Mouse (Mus musculus) liver, embryonic 13.5 days (tissue): ENCODE results near the gene Ikzf5. TPM values are rescaled to one million over a fixed set of nuclear protein-coding genes. Genes with fewer than 3 reads are reported as not detected.
"Not testable (repeated sequence)": the region's sequence is repeated elsewhere in the genome, so short reads cannot be mapped to it uniquely, and the experiment has no call there.

ENCODE experiments used
- ATAC-seq: fragments of 200-750 bp; cut with Nextera tagmentation; 2 replicates; pipeline ENCODE4 v1.8.0; 2017; ENCODE audit warnings: low read depth, mild to moderate bottlenecking, moderate number of reproducible peaks, moderate library complexity
- DNase-seq: peaks from one replicate; pipeline ENCODE4 v3.0.0; 2022
- H3K27ac ChIP-seq: fragments of 300-500 bp; sonication (generic); 2 replicates; pipeline ENCODE4 v1.5.1; 2015; ENCODE audit warnings: moderate library complexity, mild to moderate bottlenecking, inconsistent platforms
- H3K27me3 ChIP-seq: fragments of 300-500 bp; sonication (generic); 2 replicates; pipeline ENCODE4 v1.6.1; 2015; ENCODE audit warnings: mild to moderate bottlenecking, inconsistent platforms
- H3K36me3 ChIP-seq: fragments of 300-500 bp; sonication (generic); 2 replicates; pipeline ENCODE4 v1.6.1; 2015; ENCODE audit warnings: mild to moderate bottlenecking, inconsistent platforms
- H3K4me1 ChIP-seq: fragments of 300-500 bp; sonication (generic); replicated peaks from 2 replicates; pipeline ENCODE4 v1.6.1; 2015; ENCODE audit warnings: inconsistent platforms
- H3K4me2 ChIP-seq: fragments of 300-500 bp; sonication (generic); 2 replicates; pipeline ENCODE4 v1.6.1; 2015; ENCODE audit warnings: inconsistent platforms, mild to moderate bottlenecking, moderate library complexity
- H3K4me3 ChIP-seq: fragments of 300-500 bp; sonication (generic); replicated peaks from 2 replicates; pipeline ENCODE4 v1.5.1; 2015; ENCODE audit warnings: mild to moderate bottlenecking, inconsistent platforms
- H3K9ac ChIP-seq: fragments of 300-500 bp; sonication (generic); 2 replicates; pipeline ENCODE4 v1.6.1; 2015; ENCODE audit warnings: mild to moderate bottlenecking, inconsistent platforms
- H3K9me3 ChIP-seq: fragments of 300-500 bp; sonication (generic); replicated peaks from 2 replicates; pipeline ENCODE4 v1.6.1; 2016; ENCODE audit warnings: inconsistent platforms
- WGBS: fragments of 180-500 bp; shearing (Covaris S2); methylation state at CpG from one replicate; pipeline ENCODE4 v1.1.7; 2015; ENCODE audit not compliant: insufficient replicate concordance; 5-methylcytosine and 5-hydroxymethylcytosine counted together
- polyA plus RNA-seq: library from polyadenylated mRNA; unstranded; fragments of >200 nt; fragmentation: Nextera tagmentation; extraction: Ambion mirVana; gene quantifications from 2 replicates; pipeline ENCODE4 v1.2.1, GENCODE M21; 2015

Ikzf5 gene
- polyA plus RNA-seq, 1 experiment from 2014 or later, result 11.0 TPM

DNA sequence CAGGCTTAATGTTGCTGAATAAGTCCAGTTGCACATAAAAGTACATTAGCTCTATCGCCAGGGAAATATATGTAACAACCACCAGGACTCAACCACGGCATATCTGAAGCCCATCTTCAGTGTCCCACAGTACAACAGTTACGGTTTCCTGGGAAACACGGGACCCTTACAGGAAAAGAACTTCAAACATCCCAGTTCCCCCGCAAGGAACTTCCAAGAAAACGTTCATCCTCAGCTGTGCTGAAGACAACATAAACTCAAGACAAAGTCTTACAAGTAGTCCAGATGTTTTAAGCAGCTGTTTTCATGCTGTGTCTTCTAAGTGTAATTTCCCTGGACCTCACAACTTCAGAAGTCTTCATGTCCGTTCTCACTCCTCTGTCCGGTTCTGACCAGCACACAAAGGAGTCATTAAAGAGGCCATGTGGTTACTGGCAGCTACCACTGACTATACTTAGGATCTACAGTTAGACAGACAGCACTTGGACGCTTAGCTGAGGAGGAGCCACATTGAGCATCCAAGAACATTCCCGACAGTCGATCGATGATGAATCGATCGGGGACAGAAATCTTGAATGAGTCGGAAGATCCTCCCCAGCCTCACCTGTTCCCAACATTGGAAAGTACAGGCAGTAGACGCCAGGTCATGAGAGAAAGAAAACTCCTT is 867 bp downstream of the Ikzf5 start:
- Histone ChIP-seq H3K36me3 (peaks cover 3% of the 10 kb centered on the region; the same call in 1 of the 2 replicates), H3K27ac (peak overlapping the region; percentile 86), H3K27me3 (no peaks in the 10 kb centered on the region), H3K9me3 (no peaks in the 10 kb centered on the region), H3K9ac (peak overlapping the region; percentile 98), H3K4me3 (peak overlapping the region; percentile 99), H3K4me2 (peak overlapping the region; percentile 95), H3K4me1 (peaks cover 32% of the 10 kb centered on the region)
- 6% methylated on average over 16 of the region's 16 CpGs for WGBS
- ATAC-seq (no peak), DNase-seq (no peak)

DNA sequence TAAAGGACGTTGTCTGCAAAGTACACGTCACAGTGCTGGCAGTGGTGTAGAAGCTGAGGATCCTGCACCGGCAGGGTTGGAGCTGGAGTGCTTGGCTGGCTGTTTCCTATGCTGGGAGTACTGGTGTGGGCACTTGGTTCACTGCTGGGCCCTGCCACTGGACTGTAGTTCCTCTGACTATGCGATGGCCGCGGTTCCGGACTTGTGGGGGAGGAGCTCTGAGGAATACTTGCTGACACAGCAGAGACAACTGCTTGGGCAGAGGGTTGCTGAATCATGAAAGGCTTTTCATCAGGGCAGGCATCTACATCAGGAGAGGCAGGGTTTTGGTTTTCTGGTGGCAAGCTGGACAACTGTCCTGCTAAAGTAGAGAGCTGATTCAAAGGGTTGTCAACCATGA is 18.6 kb downstream of the Ikzf5 start:
- not testable (repeated sequence) for H3K27me3 ChIP-seq, DNase-seq, H3K4me3 ChIP-seq, H3K9ac ChIP-seq, H3K9me3 ChIP-seq, ATAC-seq, H3K4me1 ChIP-seq, H3K27ac ChIP-seq, H3K4me2 ChIP-seq
- peaks cover 53% of the 10 kb centered on the region for H3K36me3 ChIP-seq
- WGBS, result 92% methylated on average over 7 of the region's 7 CpGs

DNA sequence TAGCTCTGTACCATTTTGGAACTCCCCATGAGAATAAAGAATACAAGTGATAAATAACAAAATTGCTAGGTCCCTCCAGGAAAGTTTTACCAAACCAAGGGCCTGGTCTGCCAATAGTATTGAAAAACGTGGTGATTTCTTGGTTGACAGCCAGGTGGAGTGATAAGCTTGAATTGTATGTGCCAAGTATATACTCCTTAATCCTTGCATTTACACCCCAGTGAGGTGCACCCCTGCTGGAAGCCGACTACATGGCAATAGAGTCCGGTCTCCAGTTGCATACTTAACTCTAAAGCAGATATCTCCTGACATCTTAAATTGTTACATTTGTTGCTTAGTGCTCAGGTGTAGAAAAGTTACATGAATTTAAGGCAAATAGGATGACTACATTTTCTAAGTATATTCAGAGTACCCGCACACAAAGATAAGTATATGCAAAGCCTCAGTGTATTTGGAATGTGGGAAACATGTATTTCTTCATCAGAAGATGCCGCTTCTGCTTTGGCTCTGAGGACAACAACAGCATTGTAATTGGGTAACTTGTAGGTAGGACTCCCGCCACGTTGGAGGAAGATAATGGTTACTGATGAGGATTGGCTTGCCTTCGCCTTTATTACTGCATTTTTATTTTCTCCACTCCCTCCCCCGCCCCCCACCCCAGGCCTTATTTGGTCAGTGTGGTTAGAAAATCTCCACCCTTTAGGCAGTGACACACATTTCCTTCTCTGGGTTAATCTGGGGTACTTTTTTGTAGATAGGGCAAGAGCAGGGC is 38.3 kb downstream of the Ikzf5 start:
- H3K9me3 ChIP-seq, result no peaks in the 10 kb centered on the region
- peak overlapping the region; percentile 79 for H3K4me3 ChIP-seq
- 0 out of 2 replicates have a peak, but pooled peaks cover 3% of the 10 kb centered on the region for H3K27me3 ChIP-seq
- WGBS, result 34% methylated on average over 9 of the region's 9 CpGs
- H3K4me2 ChIP-seq, result peak overlapping the region; percentile 88
- no peak for ATAC-seq
- peaks cover 24% of the 10 kb centered on the region for H3K4me1 ChIP-seq
- H3K9ac ChIP-seq, result peak overlapping the region; percentile 89
- peak overlapping the region; percentile 94 for H3K27ac ChIP-seq
- DNase-seq, result peak; percentile 15
- peaks cover 6% of the 10 kb centered on the region for H3K36me3 ChIP-seq

DNA sequence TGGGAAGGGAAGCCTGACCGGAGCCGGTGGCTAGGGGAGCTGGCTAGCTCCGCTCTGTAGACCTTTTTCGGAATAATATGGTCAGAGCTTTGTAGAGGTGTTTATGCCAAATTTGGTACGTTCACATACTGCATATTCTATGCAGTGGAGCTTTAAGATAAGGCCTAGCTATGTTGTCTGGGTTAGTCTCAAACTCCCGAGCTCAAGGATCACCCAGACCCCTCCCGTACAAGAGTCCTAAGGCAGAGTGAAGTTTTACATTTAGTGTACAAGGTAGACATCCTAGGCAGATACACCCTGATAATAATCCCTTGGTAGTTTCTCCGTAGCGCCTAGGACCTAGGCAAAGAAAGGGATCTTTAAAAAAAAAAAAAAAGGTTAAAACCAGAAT is 38.9 kb downstream of the Ikzf5 start:
- 0 out of 2 replicates have a peak, but pooled peaks cover 5% of the 10 kb centered on the region for H3K27me3 ChIP-seq
- ATAC-seq (peak; percentile 63), DNase-seq (no peak)
- peak overlapping the region; percentile 89 for H3K9ac ChIP-seq
- H3K4me2 ChIP-seq, result peak overlapping the region; percentile 88
- H3K4me3 ChIP-seq, result peak overlapping the region; percentile 79
- peaks cover 6% of the 10 kb centered on the region for H3K36me3 ChIP-seq
- WGBS, result 5% methylated on average over 9 of the region's 9 CpGs
- no peaks in the 10 kb centered on the region for H3K9me3 ChIP-seq
- peaks cover 24% of the 10 kb centered on the region for H3K4me1 ChIP-seq
- peak overlapping the region; percentile 94 for H3K27ac ChIP-seq

DNA sequence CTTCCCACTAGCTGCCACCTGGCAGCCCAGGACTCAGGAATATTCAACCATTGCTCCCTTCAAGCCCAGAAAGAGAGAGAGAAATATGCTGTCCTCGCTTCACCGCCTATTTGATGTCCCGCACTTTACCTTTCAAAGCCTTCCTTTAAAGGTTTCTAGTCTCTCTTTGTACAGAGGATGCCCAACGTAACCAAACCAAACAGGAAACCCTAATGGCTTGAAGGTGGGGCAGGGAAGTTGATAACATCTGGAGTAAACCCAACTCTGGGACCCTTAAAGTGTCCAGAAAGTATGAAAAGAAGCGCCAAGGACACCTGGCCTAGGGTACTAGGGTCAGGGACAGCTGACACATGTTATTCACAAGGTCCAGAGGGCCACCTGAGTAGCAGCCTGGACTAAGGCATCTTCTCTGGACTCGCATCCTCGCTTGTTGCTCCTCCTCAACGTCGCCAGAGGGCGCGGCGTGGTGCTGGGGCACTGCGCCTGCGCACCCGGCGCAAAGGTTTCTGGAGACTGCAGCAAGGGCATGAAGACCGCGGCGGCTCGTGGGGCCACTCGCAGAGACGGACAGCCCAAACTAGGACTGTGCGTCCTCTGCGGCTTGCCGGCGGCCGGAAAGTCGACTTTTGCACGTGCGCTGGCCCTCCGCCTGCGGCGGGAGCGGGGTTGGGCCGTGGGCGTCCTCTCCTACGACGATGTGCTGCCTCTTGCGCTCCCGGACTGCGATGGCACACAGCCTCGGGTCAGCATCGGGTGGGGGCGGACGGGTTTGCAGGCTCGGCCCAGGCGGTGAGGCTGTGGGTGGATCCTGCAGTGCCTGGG is 39.5 kb downstream of the Ikzf5 start, which contains the start of gene Pstk:
TSS of gene Pstk (plus strand) at position 494 of the 822 bp plus-strand sequence.
- Histone ChIP-seq H3K27ac (peak within 1 kb of the TSS; percentile 94), H3K4me2 (peak within 1 kb of the TSS; percentile 88), H3K4me1 (peaks cover 24% of the 10 kb centered on the region), H3K9me3 (no peaks in the 10 kb centered on the region), H3K36me3 (peaks cover 6% of the 10 kb centered on the region), H3K4me3 (peak within 1 kb of the TSS; percentile 79), H3K9ac (peak within 1 kb of the TSS; percentile 89), H3K27me3 (0 out of 2 replicates have a peak, but pooled peaks cover 5% of the 10 kb centered on the region)
- 2% methylated on average over 47 of the region's 47 CpGs for WGBS
- DNase-seq, result peak; percentile 85
- ATAC-seq, result peak; percentile 96

DNA sequence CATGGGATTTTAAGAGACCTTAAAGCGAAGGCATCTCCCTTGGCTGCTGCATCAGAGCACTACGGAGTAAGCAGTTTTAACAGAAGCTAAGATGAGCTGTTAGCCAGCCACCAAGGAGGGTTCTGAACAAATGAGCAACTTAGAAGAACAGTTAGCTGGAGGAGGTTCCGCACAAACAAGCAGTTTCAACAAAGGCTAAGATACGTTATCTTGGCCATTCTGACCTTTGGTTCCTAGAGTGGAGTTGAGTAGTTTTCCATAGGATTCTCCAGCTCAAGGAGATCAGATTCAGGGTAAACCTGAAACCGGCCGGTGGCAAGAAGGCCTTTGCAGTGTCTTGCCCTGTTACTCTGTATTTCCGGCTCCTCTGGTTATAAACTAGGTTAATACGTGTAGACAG is 46.2 kb downstream of the Ikzf5 start:
- no peaks in the 10 kb centered on the region for H3K9me3 ChIP-seq
- H3K27me3 ChIP-seq, result 0 out of 2 replicates have a peak, but pooled peaks cover 5% of the 10 kb centered on the region
- WGBS, result 87% methylated on average over 8 of the region's 8 CpGs
- H3K27ac ChIP-seq, result 0 out of 2 replicates have a peak overlapping the region, but pooled peaks have one; percentile 39
- H3K4me3 ChIP-seq, result no peak overlapping the region
- H3K9ac ChIP-seq, result no peak overlapping the region
- H3K36me3 ChIP-seq, result peaks cover 9% of the 10 kb centered on the region
- ATAC-seq, result no peak
- no peak overlapping the region for H3K4me2 ChIP-seq
- DNase-seq, result no peak
- peaks cover 24% of the 10 kb centered on the region for H3K4me1 ChIP-seq

DNA sequence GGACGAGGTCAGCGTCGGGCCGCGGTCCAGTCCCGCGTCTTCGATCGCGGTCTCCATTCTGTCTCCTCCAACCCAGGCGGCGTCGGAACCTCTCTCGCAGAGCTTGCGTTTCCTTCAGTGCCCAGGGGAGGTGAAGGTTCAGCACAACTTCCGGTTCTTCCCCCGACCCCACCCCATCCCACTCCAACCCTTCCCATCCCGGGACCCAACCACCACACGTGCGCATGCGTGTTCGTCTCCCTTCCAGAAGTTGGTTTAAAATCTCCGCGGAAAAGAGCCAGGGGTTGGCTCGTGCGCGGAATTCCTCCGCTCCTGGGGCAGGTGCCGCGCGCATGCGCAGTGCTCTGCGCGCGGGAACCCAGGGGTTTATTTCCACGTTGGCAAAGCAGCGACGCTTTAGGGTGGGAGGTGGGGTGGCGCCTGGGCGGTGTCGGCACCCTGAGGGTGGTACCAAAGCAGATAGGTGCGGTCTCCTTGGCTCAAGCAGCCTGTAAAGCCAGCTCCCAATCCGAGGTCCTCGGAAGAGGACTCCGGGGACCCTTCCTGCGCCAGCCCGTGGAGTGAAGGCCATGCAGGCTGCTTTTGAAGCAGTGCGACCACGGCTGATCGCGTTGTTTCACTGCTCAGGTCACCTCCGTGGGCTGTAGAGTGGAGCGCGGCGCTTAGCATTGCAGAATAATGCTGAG is 47.6 kb downstream of the Ikzf5 start, which contains the start of gene 2310057M21Rik:
TSS of gene 2310057M21Rik (minus strand) at position 145 of the 686 bp plus-strand sequence.
- H3K4me1 ChIP-seq, result peaks cover 24% of the 10 kb centered on the region
- peak within 1 kb of the TSS; percentile 92 for H3K27ac ChIP-seq
- ATAC-seq, result peak; percentile 94
- no peaks in the 10 kb centered on the region for H3K9me3 ChIP-seq
- H3K27me3 ChIP-seq, result 0 out of 2 replicates have a peak, but pooled peaks cover 5% of the 10 kb centered on the region
- peak within 1 kb of the TSS; percentile 97 for H3K9ac ChIP-seq
- WGBS, result under 1% methylated on average over 55 of the region's 55 CpGs
- peak within 1 kb of the TSS; percentile 93 for H3K4me3 ChIP-seq
- peak within 1 kb of the TSS; percentile 96 for H3K4me2 ChIP-seq
- DNase-seq, result peak; percentile 82
- peaks cover 23% of the 10 kb centered on the region for H3K36me3 ChIP-seq

DNA sequence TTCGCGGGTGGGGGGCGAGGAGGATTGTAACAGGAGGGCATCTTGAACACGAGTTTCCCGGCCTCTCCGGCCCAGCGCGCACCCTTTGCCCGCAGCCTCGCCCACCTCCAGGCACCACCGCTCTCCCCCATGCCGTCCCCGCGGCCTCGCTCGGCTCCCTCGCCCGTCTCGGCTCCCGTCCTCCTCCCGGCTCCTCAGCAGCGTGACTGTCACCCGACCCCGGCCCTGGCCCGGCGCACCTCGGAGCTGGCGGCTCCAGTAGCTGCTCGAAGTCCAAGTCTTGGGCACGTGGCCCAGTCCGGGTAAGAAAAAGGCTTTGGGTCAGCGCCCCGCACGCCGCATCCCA is 48.1 kb downstream of the Ikzf5 start:
- Histone ChIP-seq H3K4me2 (peak overlapping the region; percentile 96), H3K36me3 (peaks cover 27% of the 10 kb centered on the region), H3K27me3 (0 out of 2 replicates have a peak, but pooled peaks cover 4% of the 10 kb centered on the region), H3K9me3 (no peaks in the 10 kb centered on the region), H3K4me1 (peaks cover 24% of the 10 kb centered on the region), H3K27ac (peak overlapping the region; percentile 92), H3K4me3 (peak overlapping the region; percentile 93), H3K9ac (peak overlapping the region; percentile 97)
- under 1% methylated on average over 34 of the region's 35 CpGs for WGBS
- peak; percentile 62 for ATAC-seq
- no peak for DNase-seq

DNA sequence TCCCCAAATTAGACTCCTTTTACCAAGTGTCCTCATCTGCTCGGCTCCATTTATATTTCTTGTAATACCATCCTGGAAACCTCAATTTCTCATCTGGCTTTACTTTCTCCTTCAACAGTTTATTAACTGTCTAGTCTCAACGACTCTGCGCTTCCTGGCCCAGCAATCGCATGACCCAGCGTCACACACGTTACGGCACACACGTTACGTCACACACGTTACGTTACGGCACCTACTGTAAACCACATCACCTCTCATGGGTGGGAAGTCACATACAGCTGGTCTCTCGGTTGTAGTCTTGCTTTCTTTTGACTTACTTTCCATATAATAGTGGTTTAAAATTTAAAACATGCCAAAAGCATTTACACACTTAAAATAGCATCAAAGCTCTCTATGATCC is 54.2 kb downstream of the Ikzf5 start:
- Histone ChIP-seq H3K27me3 (no peaks in the 10 kb centered on the region), H3K4me2 (no peak overlapping the region), H3K9ac (no peak overlapping the region), H3K36me3 (peaks cover 62% of the 10 kb centered on the region), H3K9me3 (no peaks in the 10 kb centered on the region), H3K4me3 (no peak overlapping the region), H3K27ac (no peak overlapping the region), H3K4me1 (peaks cover 3% of the 10 kb centered on the region)
- 90% methylated on average over 13 of the region's 13 CpGs for WGBS
- no peak for ATAC-seq
- no peak for DNase-seq

DNA sequence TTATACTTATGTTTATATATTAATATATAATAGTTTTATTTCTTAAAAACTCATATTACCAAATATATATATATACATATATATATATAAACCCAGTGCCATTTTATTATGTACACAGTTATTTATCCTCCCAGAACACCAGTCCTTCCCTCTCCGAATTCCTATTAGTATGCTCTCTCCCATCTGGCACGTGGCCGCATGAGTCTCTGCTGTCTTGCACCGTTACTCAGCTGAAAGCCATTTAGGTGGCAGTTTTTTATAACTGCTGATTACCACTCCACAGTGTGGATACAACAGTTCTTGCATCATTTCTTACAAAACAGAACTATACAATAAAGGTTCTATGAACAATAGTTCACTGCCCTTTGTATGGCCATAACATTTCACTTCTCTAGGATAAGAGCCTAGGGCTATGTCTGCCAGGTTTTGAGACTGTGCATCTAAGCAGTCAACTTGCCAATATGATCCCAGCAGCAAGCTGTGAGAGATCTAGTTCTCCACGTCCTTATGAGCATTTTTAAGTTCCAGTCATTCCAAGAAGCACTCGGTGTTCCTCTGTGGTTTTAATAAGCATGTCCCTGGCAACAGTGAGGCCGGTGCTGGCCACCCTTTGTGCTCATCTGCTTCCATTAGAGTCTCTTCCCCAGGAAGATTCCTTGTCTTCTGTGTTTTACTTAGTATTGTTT is 64.3 kb downstream of the Ikzf5 start:
- WGBS, result 82% methylated on average over 7 of the region's 7 CpGs
- H3K36me3 ChIP-seq, result peaks cover 78% of the 10 kb centered on the region
- ATAC-seq, result no peak
- no peaks in the 10 kb centered on the region for H3K9me3 ChIP-seq
- no peaks in the 10 kb centered on the region for H3K27me3 ChIP-seq
- no peak overlapping the region for H3K27ac ChIP-seq
- DNase-seq, result no peak
- H3K4me2 ChIP-seq, result no peak overlapping the region
- no peak overlapping the region for H3K9ac ChIP-seq
- H3K4me3 ChIP-seq, result no peak overlapping the region
- no peaks in the 10 kb centered on the region for H3K4me1 ChIP-seq
